Mouse (Mus musculus): ENCODE measurements around the gene 2510009E07Rik. TPM values are rescaled to one million over a fixed set of nuclear protein-coding genes. Genes with fewer than 3 reads are reported as not detected.

2510009E07Rik gene
- total and polyA plus RNA-seq, 3 experiments = not detected

DNA sequence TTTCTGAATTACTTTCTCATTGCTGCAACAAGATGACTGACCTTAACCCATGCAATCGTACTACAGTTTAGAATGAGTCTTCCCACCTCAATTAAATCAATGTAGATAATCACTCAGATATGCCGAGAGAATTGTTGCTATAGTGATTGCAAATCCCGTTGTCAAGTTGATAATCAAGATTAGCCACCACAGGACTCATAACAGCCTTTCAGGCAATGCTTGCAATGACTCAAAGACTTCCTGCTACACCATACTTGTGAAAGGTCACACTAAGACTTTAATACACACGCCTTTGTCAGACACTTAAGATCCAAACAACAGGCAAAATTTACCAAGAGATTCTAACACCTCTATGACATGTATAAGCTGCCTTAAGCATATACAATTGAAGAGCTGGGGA, 22.6 kb downstream of the 2510009E07Rik start:
- Histone ChIP-seq H3K4me1 (ENCODE audit: control insufficient read depth in 1 of 2, insufficient read depth in 2 of 2) (no peaks in the 10 kb centered on the region), H3K36me3 (replicated peaks in 1 of 2; ENCODE audit: control insufficient read depth in 1 of 2, insufficient read depth in 1 of 2, low read length in 1 of 2) (no peaks in the 10 kb centered on the region), H3K9me3 (replicated peaks; ENCODE audit: low read length) (peaks cover 6% of the 10 kb centered on the region), H3K79me2 (replicated peaks; ENCODE audit: control insufficient read depth, extremely low read depth, insufficient read depth, poor library complexity, severe bottlenecking) (no peaks in the 10 kb centered on the region), H3K9ac (ENCODE audit: insufficient read depth, low read depth) (no peak overlapping the region), H3K27ac (ENCODE audit: insufficient read depth, low read depth) (no peak overlapping the region), H3K4me2 (ENCODE audit: insufficient read depth, low read depth, poor library complexity, severe bottlenecking) (no peak overlapping the region), H3K27me3 (replicated peaks) (no peaks in the 10 kb centered on the region), H3K4me3 (replicated peaks in 1 of 3; ENCODE audit: low read depth in 2 of 3, low read length in 2 of 3, poor library complexity in 1 of 3) (no peak overlapping the region)
- no peak for DNase-seq (ENCODE audit: extremely low read depth)
- dilution Hi-C loops (cut with MboI; ENCODE audit: extremely low pct_ligation_motif_present, extremely low pct_unique_long_range_greater_than_20kb, low sequenced_read_pairs) (no loop called here), in situ Hi-C loops (cut with MboI; ENCODE audit: low pct_ligation_motif_present, low pct_unique_long_range_greater_than_20kb, low sequenced_read_pairs) (no loop called here)
- no peak for TF ChIP-seq ETS1 (conservative IDR thresholded peaks at IDR 0.05; ENCODE audit: low read depth, low read length)
- TF ChIP-seq POLR2AphosphoS2 (IDR thresholded peaks at IDR 0.05; ENCODE audit: low read depth, low read length) = no peak
- no peak for TF ChIP-seq RAD21 (IDR thresholded peaks at IDR 0.05; ENCODE audit: low read depth, low read length)
- TF ChIP-seq USF2 (conservative IDR thresholded peaks at IDR 0.05; ENCODE audit: low read depth, low read length) = no peak
- no peak for TF ChIP-seq EP300 (IDR thresholded peaks at IDR 0.05; ENCODE audit: low read length)
- TF ChIP-seq IRF4 (IDR thresholded peaks at IDR 0.05; ENCODE audit: low read depth, low read length) = no peak
- TF ChIP-seq KAT2A (IDR thresholded peaks at IDR 0.05; ENCODE audit: insufficient replicate concordance, low read length) = no peak
- no peak for TF ChIP-seq ELF1 (IDR thresholded peaks at IDR 0.05; ENCODE audit: low read depth, low read length)
- TF ChIP-seq HCFC1 (IDR thresholded peaks at IDR 0.05; ENCODE audit: low read depth, low read length) = no peak
- TF ChIP-seq RCOR1 (conservative IDR thresholded peaks at IDR 0.05; ENCODE audit: low read depth, low read length) = no peak
- TF ChIP-seq NRF1 (IDR thresholded peaks at IDR 0.05; ENCODE audit: low read depth, low read length) = no peak
- TF ChIP-seq SMC3 (IDR thresholded peaks at IDR 0.05; ENCODE audit: low read depth, low read length) = no peak
- no peak for TF ChIP-seq MYC (IDR thresholded peaks at IDR 0.05; ENCODE audit: low read depth, low read length)
- TF ChIP-seq SIN3A (IDR thresholded peaks at IDR 0.05; ENCODE audit: low read length) = no peak

DNA sequence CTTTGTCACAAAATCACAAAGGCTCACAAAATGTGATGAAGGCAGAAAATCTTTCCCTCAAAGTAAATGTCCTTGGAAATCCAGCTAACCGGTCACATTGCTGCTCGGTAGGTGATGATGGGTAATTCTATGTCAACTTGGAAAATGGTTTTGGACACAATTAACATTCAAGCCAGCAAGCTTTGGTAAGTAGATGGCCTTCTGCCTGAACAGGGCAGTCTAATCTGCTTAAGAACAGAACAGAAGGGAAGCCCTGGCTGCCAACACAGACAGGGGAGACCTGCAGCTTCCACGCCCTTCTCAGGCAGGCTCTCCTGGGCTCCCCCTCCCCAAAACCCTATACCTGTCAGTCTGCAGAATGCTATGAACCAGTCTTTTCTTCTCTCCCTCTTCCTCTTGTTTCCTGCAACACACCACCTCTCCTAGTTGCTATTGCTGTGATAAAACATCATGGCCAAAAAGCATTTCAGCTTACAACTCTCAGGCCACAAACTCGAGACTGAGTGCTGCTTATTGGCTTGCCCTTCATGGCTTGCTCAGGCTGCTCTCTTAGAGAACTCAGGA, 29.0 kb downstream of the 2510009E07Rik start:
- Histone ChIP-seq H3K4me1 (ENCODE audit: control insufficient read depth in 1 of 2, insufficient read depth in 2 of 2) (peaks cover 3 to 17% of the 10 kb centered on the region in 2 experiments; a peak in 3 of 4 replicates), H3K79me2 (replicated peaks; ENCODE audit: control insufficient read depth, extremely low read depth, insufficient read depth, poor library complexity, severe bottlenecking) (no peaks in the 10 kb centered on the region), H3K27ac (ENCODE audit: insufficient read depth, low read depth) (no peak overlapping the region), H3K9ac (ENCODE audit: insufficient read depth, low read depth) (no peak overlapping the region), H3K9me3 (replicated peaks; ENCODE audit: low read length) (peaks cover 9% of the 10 kb centered on the region), H3K27me3 (replicated peaks) (no peaks in the 10 kb centered on the region), H3K36me3 (replicated peaks in 1 of 2; ENCODE audit: control insufficient read depth in 1 of 2, insufficient read depth in 1 of 2, low read length in 1 of 2) (no peaks in the 10 kb centered on the region), H3K4me2 (ENCODE audit: insufficient read depth, low read depth, poor library complexity, severe bottlenecking) (no peak overlapping the region), H3K4me3 (replicated peaks in 1 of 3; ENCODE audit: low read depth in 2 of 3, low read length in 2 of 3, poor library complexity in 1 of 3) (no peak overlapping the region)
- no peak for TF ChIP-seq TCF12 (IDR thresholded peaks at IDR 0.05; ENCODE audit: low read depth, low read length)
- no peak for TF ChIP-seq ZNF384 (IDR thresholded peaks at IDR 0.05; ENCODE audit: low read depth, low read length)
- TF ChIP-seq KAT2A (IDR thresholded peaks at IDR 0.05; ENCODE audit: insufficient replicate concordance, low read length) = no peak
- TF ChIP-seq ZMIZ1 (IDR thresholded peaks at IDR 0.05; ENCODE audit: low read depth, low read length) = no peak
- TF ChIP-seq MAZ (IDR thresholded peaks at IDR 0.05; ENCODE audit: low read depth, low read length) = no peak
- no peak for TF ChIP-seq RCOR1 (conservative IDR thresholded peaks at IDR 0.05; ENCODE audit: low read depth, low read length)
- no peak for TF ChIP-seq IRF4 (IDR thresholded peaks at IDR 0.05; ENCODE audit: low read depth, low read length)
- no peak for TF ChIP-seq E2F4 (IDR thresholded peaks at IDR 0.05; ENCODE audit: insufficient replicate concordance, low read depth, low read length)
- no peak for TF ChIP-seq HCFC1 (IDR thresholded peaks at IDR 0.05; ENCODE audit: low read depth, low read length)
- no peak for TF ChIP-seq MEF2A (IDR thresholded peaks at IDR 0.05; ENCODE audit: borderline replicate concordance, low read depth, low read length)
- TF ChIP-seq JUN (IDR thresholded peaks at IDR 0.05; ENCODE audit: insufficient read depth, low read depth, low read length) = no peak
- in situ Hi-C loops (cut with MboI; ENCODE audit: low pct_ligation_motif_present, low pct_unique_long_range_greater_than_20kb, low sequenced_read_pairs) = no loop called here
- dilution Hi-C loops (cut with MboI; ENCODE audit: extremely low pct_ligation_motif_present, extremely low pct_unique_long_range_greater_than_20kb, low sequenced_read_pairs) = no loop called here
- DNase-seq (ENCODE audit: extremely low read depth) = no peak
